In the genomic region with DNA sequence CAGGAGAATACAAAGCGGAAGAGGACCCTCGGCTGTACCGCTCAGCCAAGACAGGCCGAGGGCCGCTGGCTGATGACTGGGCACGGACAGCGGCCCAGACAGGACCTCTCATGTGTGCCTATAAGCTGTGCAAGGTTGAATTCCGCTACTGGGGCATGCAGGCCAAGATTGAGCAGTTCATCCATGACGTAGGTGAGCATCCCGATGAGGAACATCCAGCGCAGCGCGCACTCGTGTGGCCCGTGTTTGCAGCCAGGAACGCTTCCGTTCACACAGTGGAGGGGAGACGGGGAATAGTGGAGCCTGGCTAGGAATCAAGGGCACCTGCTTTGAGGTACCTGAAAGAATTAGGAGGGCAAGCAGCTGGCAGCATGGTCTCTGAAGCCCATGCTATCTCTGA, we compare ENCODE assay signal across 23 mouse cellular contexts. TPM values are rescaled to one million over a fixed set of nuclear protein-coding genes. Genes with fewer than 3 reads are reported as not detected.
DNase-seq lines count a peak whose midpoint lies in the region; ATAC-seq and TF ChIP-seq lines count a peak whose summit lies in the region.
"Had no signal": no experiment of that assay in that cellular context is flagged by ENCODE, and none has a peak within 500 bp of the region (broad histone marks: within the 10 kb centered on the region; RNA-seq: fewer than 3 reads in every experiment).

No protein-coding gene starts in this region.

- peak; percentile 61 for DNase-seq in cerebellum, adult 11-12 months
- DNase-seq in cerebellum, postnatal 4 days (ENCODE audit: low spot score in 2 of 2), result no peak
- DNase-seq in cerebellum, adult 9-11 months, result peak; percentile 60
- no peak for DNase-seq in cerebellum, postnatal 36 days
- peak; percentile 85 for DNase-seq in heart, adult 11 months
- no peak for DNase-seq in heart, adult 2 months
- no peak for DNase-seq in ES-E14 (ENCODE audit: low read depth, low spot score)
- DNase-seq: adrenal gland, adult 2 months; adrenal gland, postnatal 10 days; adrenal gland, postnatal 25 days; B cell, adult 2 months; forebrain, postnatal 0 days had no signal

- no peak for TF ChIP-seq CTCF in heart, adult 2 months (IDR thresholded peaks at IDR 0.05)

- no peaks in the 10 kb centered on the region for H3K27me3 ChIP-seq in heart, adult 2 months (ENCODE audit: control insufficient read depth, insufficient read depth, low read length)
- H3K27me3 ChIP-seq: CH12.LX; forebrain, embryonic 15.5 days had no signal

- no peaks in the 10 kb centered on the region for H3K79me2 ChIP-seq in heart, adult 2 months (replicated peaks; ENCODE audit: control insufficient read depth, insufficient read depth, low read length)

- 92% methylated on average over 18 of the region's 18 CpGs for WGBS in heart, adult 2 months

- H3K4me1 ChIP-seq in heart, adult 2 months (ENCODE audit: control insufficient read depth, insufficient read depth, low read length), result peaks cover 1% of the 10 kb centered on the region
- H3K4me1 ChIP-seq in ES-E14 (ENCODE audit: control insufficient read depth in 2 of 2, insufficient read depth in 2 of 2, low read length in 2 of 2, poor library complexity in 1 of 2), result peaks cover 0 to 8% of the 10 kb centered on the region in 2 experiments; a peak in 3 of 4 replicates

- ATAC-seq in inflammation-experienced regulatory T-cells, adult 6 months, result no peak
- ATAC-seq: CD4-positive, CD25-positive, alpha-beta regulatory T cell, adult 4 months; forebrain, embryonic 13.5 days; forebrain, embryonic 15.5 days; forebrain, postnatal 0 days had no signal

- H3K27ac ChIP-seq in heart, adult 2 months, result no peak overlapping the region
- no peak overlapping the region for H3K27ac ChIP-seq in ES-E14 (ENCODE audit: insufficient read depth, low read depth, low read length, poor library complexity, severe bottlenecking)
- H3K27ac ChIP-seq: embryonic facial prominence, embryonic 10.5 days; embryonic facial prominence, embryonic 12.5 days; forebrain, embryonic 13.5 days; forebrain, embryonic 15.5 days had no signal

- no peak overlapping the region for H3K9ac ChIP-seq in heart, adult 2 months (ENCODE audit: low read depth, low read length)
- 0 out of 2 replicates have a peak overlapping the region, but pooled peaks have one; percentile 4 for H3K9ac ChIP-seq in ES-E14 (ENCODE audit: insufficient read depth, low read depth, low read length, poor library complexity, severe bottlenecking)
- H3K9ac ChIP-seq: embryonic facial prominence, embryonic 12.5 days; forebrain, embryonic 13.5 days; forebrain, embryonic 15.5 days; forebrain, postnatal 0 days had no signal

- no peaks in the 10 kb centered on the region for H3K9me3 ChIP-seq in ES-E14 (ENCODE audit: control insufficient read depth, insufficient read depth, low read depth, low read length)
- H3K9me3 ChIP-seq: embryonic facial prominence, embryonic 10.5 days; embryonic facial prominence, embryonic 12.5 days; forebrain, embryonic 13.5 days; forebrain, embryonic 15.5 days had no signal

- no peak overlapping the region for H3K4me3 ChIP-seq in heart, adult 2 months
- H3K4me3 ChIP-seq in ES-E14 (ENCODE audit: insufficient read depth in 1 of 2, low read depth in 1 of 2, low read length in 2 of 2, poor library complexity in 1 of 2, severe bottlenecking in 1 of 2), result no peak overlapping the region
- H3K4me3 ChIP-seq: embryonic facial prominence, embryonic 10.5 days; embryonic facial prominence, embryonic 12.5 days; forebrain, embryonic 13.5 days; forebrain, embryonic 15.5 days had no signal

- in situ Hi-C loops in ES-E14 (cut with MboI; ENCODE audit: low sequenced_read_pairs in 2 of 2, unreplicated experiment in 2 of 2), result no loop called here

- TF ChIP-seq POLR2A in heart, adult 2 months (IDR thresholded peaks at IDR 0.05; ENCODE audit: insufficient read depth, low read depth, low read length), result no peak

- intact Hi-C loops in heart, adult 2 months (cut with DNase I), result no loop called here

- H3K36me3 ChIP-seq in heart, adult 2 months (ENCODE audit: control insufficient read depth, insufficient read depth, low read length), result no peaks in the 10 kb centered on the region
- H3K36me3 ChIP-seq in ES-E14 (ENCODE audit: control insufficient read depth, insufficient read depth, low read length, poor library complexity, severe bottlenecking), result peaks cover 5% of the 10 kb centered on the region
- H3K36me3 ChIP-seq: embryonic facial prominence, embryonic 10.5 days; embryonic facial prominence, embryonic 12.5 days; forebrain, embryonic 15.5 days had no signal

- no peak for TF ChIP-seq EP300 in heart, adult 2 months (IDR thresholded peaks at IDR 0.05; ENCODE audit: insufficient read depth, low read depth, low read length)

TF ChIP-seq in ES-E14, 5 proteins besides CTCF, POLR2A, EP300 and RAD21:
- TF ChIP-seq CHD2 (IDR thresholded peaks at IDR 0.05; ENCODE audit: low read depth, low read length), result no peak
TF ChIP-seq in ES-E14: peak in this region for 0.

RNA-seq across cellular contexts. Expression of a gene that starts 3.5 kb away (rescaled TPM):
- 10 to 100 TPM; 18.1 to 19.9 TPM for total RNA-seq in heart, adult 2 months (2021)
- 43.6 and 49.9 TPM in 2 replicates for polyA plus RNA-seq in heart, adult 2 months (2012; rRNA removed)
- total RNA-seq in ES-E14 (2012; rRNA removed), result 10.5 and 17.2 TPM in 2 replicates
- 100 to 1,000 TPM in 1 of 3 experiments, 10 to 100 TPM in 2; 80.6 to 147 (median 88.8) TPM for polyA plus RNA-seq in inflammation-experienced regulatory T-cells, adult 6 months (2017; shearing (Covaris generic))

RNA-seq across cellular contexts. Expression of a gene that starts 6.3 kb away (rescaled TPM):
- 10 to 100 TPM; 39.9 to 43.2 TPM for total RNA-seq in heart, adult 2 months (2021)
- polyA plus RNA-seq in heart, adult 2 months (2012; rRNA removed), result 81.3 and 85.3 TPM in 2 replicates
- total RNA-seq in ES-E14 (2012; rRNA removed), result 39.6 and 42.7 TPM in 2 replicates
- polyA plus RNA-seq in inflammation-experienced regulatory T-cells, adult 6 months (2017; shearing (Covaris generic)), result 100 to 1,000 TPM; 329 to 406 (median 406) TPM

RNA-seq across cellular contexts. Expression of a gene that starts 21.9 kb away (rescaled TPM):
- not detected for total RNA-seq in heart, adult 2 months (2021)
- polyA plus RNA-seq in heart, adult 2 months (2012; rRNA removed), result not detected in 2 replicates
- total RNA-seq in ES-E14 (2012; rRNA removed), result not detected in 2 replicates
- polyA plus RNA-seq in inflammation-experienced regulatory T-cells, adult 6 months (2017; shearing (Covaris generic)), result not detected
- total RNA-seq: adrenal gland, adult 2 months; adrenal gland, postnatal 25 days; CH12.LX; forebrain, postnatal 0 days; MEL had no signal
- polyA plus RNA-seq: adrenal gland, adult 2 months; CD4-positive, CD25-positive, alpha-beta regulatory T cell, adult 4 months; cortical plate, adult 2 months; embryonic facial prominence, embryonic 10.5 days; embryonic facial prominence, embryonic 14.5 days; forebrain, embryonic 11.5 days; forebrain, embryonic 13.5 days; forebrain, embryonic 15.5 days; forebrain, postnatal 0 days had no signal

RNA-seq across cellular contexts. Expression of a gene that starts 22.4 kb away (rescaled TPM):
- total RNA-seq in heart, adult 2 months (2021), result 10 to 100 TPM; 55.1 to 60.6 TPM
- polyA plus RNA-seq in heart, adult 2 months (2012; rRNA removed), result 69.4 and 82.1 TPM in 2 replicates
- 26.9 and 27.9 TPM in 2 replicates for total RNA-seq in ES-E14 (2012; rRNA removed)
- 100 to 1,000 TPM; 171 to 228 (median 197) TPM for polyA plus RNA-seq in inflammation-experienced regulatory T-cells, adult 6 months (2017; shearing (Covaris generic))

RNA-seq across cellular contexts. Expression of a gene that starts 36.3 kb away (rescaled TPM):
- under 1 TPM in 1 of 2 experiments, not detected in 1; 0.05 TPM for total RNA-seq in heart, adult 2 months (2021)
- polyA plus RNA-seq in heart, adult 2 months (2012; rRNA removed), result 0.12 TPM in 2 replicates
- 0.13 and 0.26 TPM in 2 replicates for total RNA-seq in ES-E14 (2012; rRNA removed)
- under 1 TPM in 1 of 3 experiments, not detected in 2; 0.22 TPM for polyA plus RNA-seq in inflammation-experienced regulatory T-cells, adult 6 months (2017; shearing (Covaris generic))
- total RNA-seq: adrenal gland, postnatal 10 days; MEL had no signal
- polyA plus RNA-seq: embryonic facial prominence, embryonic 10.5 days; embryonic facial prominence, embryonic 12.5 days; forebrain, embryonic 11.5 days; forebrain, embryonic 15.5 days; forebrain, postnatal 0 days had no signal

Comparison
In these comparisons a context has a peak if more than half of its experiments do, and no peak if none do; other contexts are left out.
1. DNase-seq: peak in cerebellum, adult 11-12 months (single experiment), cerebellum, adult 9-11 months (single experiment) and heart, adult 11 months (single experiment); none in cerebellum, postnatal 4 days (0 of 2), cerebellum, postnatal 36 days (0 of 2), heart, adult 2 months (0 of 2) and ES-E14 (single experiment).